Mouse (Mus musculus) Patski (cell line): Measurements from ENCODE around the gene Dhx40. TPM values are rescaled to one million over a fixed set of nuclear protein-coding genes. Genes with fewer than 3 reads are reported as not detected.
"Not testable (repeated sequence)": the region's sequence is repeated elsewhere in the genome, so short reads cannot be mapped to it uniquely, and the experiment has no call there.

Source experiments
- ATAC-seq: fragments of 100-300 bp; one replicate; pipeline ENCODE4 v1.8.0; 2021
- CTCF ChIA-PET: fragments of 350-600 bp; sonication (Branson Sonifier 250); formaldehyde crosslinking; loops from one replicate; lab custom pipeline; 2022; ENCODE audit warnings: inconsistent platforms; lab: Charles Lee
- POLR2A ChIA-PET: fragments of 350-600 bp; sonication (Branson Sonifier 250); formaldehyde crosslinking; loops from one replicate; lab custom pipeline; 2022; ENCODE audit warnings: antibody characterized with exemption, inconsistent platforms; lab: Charles Lee
- DNase-seq: peaks from one replicate; pipeline ENCODE4 v3.0.0-alpha.2; 2011; ENCODE audit warnings: low read depth, low spot score
- H3K27me3 ChIP-seq: fragments of 371-371 bp; one replicate; pipeline ENCODE4 v1.5.1; 2021
- CTCF ChIP-seq: fragments of 100-300 bp; IDR thresholded peaks from one replicate; pipeline ENCODE4 v1.5.1; 2021
- in situ Hi-C: fragments of 300-500 bp; cut with MboI; formaldehyde crosslinking; loops from 3 replicates; pipeline ENCODE4 v1.11.1; 2018; ENCODE audit warnings: low pct_unique_long_range_greater_than_20kb, mixed read lengths
- polyA plus RNA-seq: library from polyadenylated mRNA; unstranded; gene quantifications from one replicate; pipeline ENCODE4 v1.2.3, GENCODE M21; 2021

The Dhx40 gene
- polyA plus RNA-seq, 1 experiment from 2014 or later = 76.1 TPM

GRCm38 (mm10) chr11:86738308-86738707, 69.2 kb downstream of the Dhx40 start:
- ATAC-seq, DNase-seq, in situ Hi-C loops, H3K27me3 ChIP-seq: not testable (repeated sequence)
- POLR2A ChIA-PET = interaction anchor here (1.0 to 1.3 kb wide), 2 partner anchors 10 to 12 kb away, joined by 3 to 7 read pairs; no protein-coding TSS in a partner anchor
- peak; percentile 46 for TF ChIP-seq CTCF
- CTCF ChIA-PET = interaction anchor here (0.9 to 2.0 kb wide), 6 partner anchors 11 to 42 kb away, joined by 3 to 7 read pairs (median 4); no protein-coding TSS in a partner anchor

- no peak for TF ChIP-seq CTCF
Observed at GRCm38 (mm10) chr11:86737301-86738000, 70.1 kb downstream of the Dhx40 start.

GRCm38 (mm10) chr11:86734993-86735392, 72.6 kb downstream of the Dhx40 start:
- POLR2A ChIA-PET = interaction anchor here (1.0 to 2.4 kb wide), 2 partner anchors 22 to 24 kb away, joined by 3 to 10 read pairs; partner anchors contain the start of gene Cltc
- ATAC-seq (no peak), DNase-seq (no peak)
- in situ Hi-C loops = no loop called here
- CTCF ChIA-PET = interaction anchor here (1.3 to 2.1 kb wide), 4 partner anchors 10 to 23 kb away, joined by 4 to 8 read pairs (median 4); no protein-coding TSS in a partner anchor
- no peaks in the 10 kb centered on the region for H3K27me3 ChIP-seq
- no peak for TF ChIP-seq CTCF

More at GRCm38 (mm10) chr11:86737301-86738000, 70.1 kb downstream of the Dhx40 start:
- DNase-seq (no peak), ATAC-seq (no peak)
- in situ Hi-C loops = no loop called here
- no peaks in the 10 kb centered on the region for H3K27me3 ChIP-seq
- ChIA-PET CTCF (interaction anchor here (1.4 to 2.0 kb wide), 2 partner anchors 17 to 23 kb away, joined by 4 to 7 read pairs; no protein-coding TSS in a partner anchor), POLR2A (interaction anchor here (1.0 kb wide), 1 partner anchor 13 kb away, joined by 3 read pairs; no protein-coding TSS in a partner anchor)

GRCm38 (mm10) chr11:86734241-86734939, 73.2 kb downstream of the Dhx40 start:
- in situ Hi-C loops = no loop called here
- CTCF ChIA-PET = interaction anchor here (1.6 to 2.1 kb wide), 3 partner anchors 15 to 24 kb away, joined by 3 to 8 read pairs (median 4); no protein-coding TSS in a partner anchor
- no peaks in the 10 kb centered on the region for H3K27me3 ChIP-seq
- no peak for DNase-seq
- POLR2A ChIA-PET = interaction anchor here (1.0 to 2.4 kb wide), 2 partner anchors 23 kb away, joined by 3 to 10 read pairs; partner anchors contain the start of gene Cltc
- no peak for TF ChIP-seq CTCF
- ATAC-seq = no peak

GRCm38 (mm10) chr11:86731443-86731842, 76.1 kb downstream of the Dhx40 start:
- in situ Hi-C loops = no loop called here
- DNase-seq (peak; percentile 62), ATAC-seq (peak; percentile 74)
- no peaks in the 10 kb centered on the region for H3K27me3 ChIP-seq
- CTCF ChIA-PET = interaction anchor here (1.0 to 1.2 kb wide), 2 partner anchors 16 to 105 kb away, joined by 3 read pairs; no protein-coding TSS in a partner anchor
- TF ChIP-seq CTCF = no peak
- POLR2A ChIA-PET = interaction anchor here (1.8 kb wide), 1 partner anchor 26 kb away, joined by 8 read pairs; the partner anchor contains the start of gene Cltc

- ChIA-PET POLR2A (no interaction called here), CTCF (no interaction called here)
- no peak for ATAC-seq
- in situ Hi-C loops = no loop called here
- no peaks in the 10 kb centered on the region for H3K27me3 ChIP-seq
- DNase-seq = no peak
- no peak for TF ChIP-seq CTCF
Observed at GRCm38 (mm10) chr11:86725607-86726006, 81.9 kb downstream of the Dhx40 start.

GRCm38 (mm10) chr11:86724982-86725381, 82.6 kb downstream of the Dhx40 start:
- POLR2A ChIA-PET = no interaction called here
- in situ Hi-C loops = no loop called here

GRCm38 (mm10) chr11:86724004-86724403, 83.5 kb downstream of the Dhx40 start:
- POLR2A ChIA-PET = interaction anchor here (1.3 kb wide), 1 partner anchor 32 kb away, joined by 3 read pairs; no protein-coding TSS in a partner anchor
- DNase-seq = no peak
- no peak for ATAC-seq
- CTCF ChIA-PET = no interaction called here
- TF ChIP-seq CTCF = no peak
- in situ Hi-C loops = no loop called here
- H3K27me3 ChIP-seq = no peaks in the 10 kb centered on the region

More at GRCm38 (mm10) chr11:86724982-86725381, 82.6 kb downstream of the Dhx40 start:
- no peaks in the 10 kb centered on the region for H3K27me3 ChIP-seq
- ATAC-seq (no peak), DNase-seq (no peak)
- TF ChIP-seq CTCF = no peak
- CTCF ChIA-PET = interaction anchor here (0.7 kb wide), 1 partner anchor 11 kb away, joined by 4 read pairs; no protein-coding TSS in a partner anchor

GRCm38 (mm10) chr11:86719390-86719789, 88.2 kb downstream of the Dhx40 start:
- CTCF ChIA-PET = interaction anchor here (1.1 kb wide), 1 partner anchor 117 kb away, joined by 3 read pairs; no protein-coding TSS in a partner anchor
- TF ChIP-seq CTCF = no peak
- POLR2A ChIA-PET = interaction anchor here (0.8 kb wide), 1 partner anchor 26 kb away, joined by 3 read pairs; no protein-coding TSS in a partner anchor
- DNase-seq (no peak), ATAC-seq (no peak)
- in situ Hi-C loops = no loop called here
- no peaks in the 10 kb centered on the region for H3K27me3 ChIP-seq

Other genes starting within 250 kb of the Dhx40 start
- 443 TPM for gene Vmp1, start 123.9 kb downstream of the Dhx40 start, polyA plus RNA-seq
- gene Ptrh2, start 123.8 kb downstream of the Dhx40 start, polyA plus RNA-seq = 16.2 TPM
- 301 TPM for gene Cltc, start 50.2 kb downstream of the Dhx40 start, polyA plus RNA-seq
- 31.7 TPM for gene Ypel2, start 186.0 kb upstream of the Dhx40 start, polyA plus RNA-seq